Mouse (Mus musculus) C2C12 (cell line): ENCODE results near the gene Ocel1.

ENCODE experiments used
- CEBPB ChIP-seq: IDR thresholded peaks from one replicate; pipeline ENCODE4 v1.6.1; 2011; ENCODE audit warnings: low read depth, mild to moderate bottlenecking, control low read depth, moderate library complexity
- CTCF ChIP-seq: IDR thresholded peaks from one replicate; pipeline ENCODE4 v1.5.1; 2011; ENCODE audit not compliant: control insufficient read depth, insufficient read depth, insufficient read length
- MAX ChIP-seq: IDR thresholded peaks from one replicate; pipeline ENCODE4 v1.6.1; 2011; ENCODE audit warnings: mild to moderate bottlenecking, control low read depth
- MYOD1 ChIP-seq: IDR thresholded peaks from one replicate; pipeline ENCODE4 v1.6.1; 2011; ENCODE audit warnings: low read depth; ENCODE audit not compliant: control insufficient read depth, insufficient read length
- MYOG ChIP-seq: IDR thresholded peaks from one replicate; pipeline ENCODE4 v1.6.1; 2011; ENCODE audit not compliant: control insufficient read depth, insufficient read length; ENCODE audit errors: extremely low read depth
- USF1 ChIP-seq: IDR thresholded peaks from one replicate; pipeline ENCODE4 v1.6.1; 2011; ENCODE audit warnings: low read depth, mild to moderate bottlenecking, control low read depth, moderate library complexity

- TF ChIP-seq CTCF = no peak
- no peak for TF ChIP-seq MYOG
- TF ChIP-seq MYOD1 = no peak
- TF ChIP-seq MAX = no peak
- TF ChIP-seq USF1 = no peak
- TF ChIP-seq CEBPB = no peak
Measured at GRCm38 (mm10) chr8:71383860-71384259, 12.8 kb downstream of the Ocel1 start.
